Mouse (Mus musculus) stomach, postnatal 0 days (tissue): ENCODE data around the gene Sugct.

ENCODE experiments used
- CTCF ChIP-seq: IDR thresholded peaks from 2 replicates; pipeline ENCODE4 v1.5.1; 2016; ENCODE audit warnings: antibody characterized with exemption, low read depth, mild to moderate bottlenecking, moderate library complexity
- EP300 ChIP-seq: optimal IDR thresholded peaks from 2 replicates; pipeline ENCODE3; 2016; ENCODE audit warnings: antibody characterized with exemption

- no peak for TF ChIP-seq CTCF
- TF ChIP-seq EP300 = no peak
Observed at GRCm38 (mm10) chr13:16933600-16933999, 761.8 kb downstream of the Sugct start.
